Mouse (Mus musculus) brown adipose tissue, adult 24 weeks (tissue): Measurements from ENCODE around the gene Gpr153. TPM values are rescaled to one million over a fixed set of nuclear protein-coding genes. Genes with fewer than 3 reads are reported as not detected.

ENCODE experiments used
- polyA plus RNA-seq: library from polyadenylated mRNA; stranded (reverse); fragments of >200 nt; gene quantifications from 2 replicates; pipeline ENCODE4 v1.2.4, GENCODE M21; 2012; ENCODE audit not compliant: missing spikeins, insufficient read depth, insufficient read length

The Gpr153 gene
- polyA plus RNA-seq, 1 experiment = 4.3 TPM

Other genes starting within 250 kb of the Gpr153 start
- gene Zbtb48, start 246.6 kb upstream of the Gpr153 start, polyA plus RNA-seq = 1.8 and 3.2 TPM in 2 replicates
- not detected in 2 replicates for gene Tas1r1, start 235.7 kb upstream of the Gpr153 start, polyA plus RNA-seq
- gene Nol9, start 234.9 kb upstream of the Gpr153 start, polyA plus RNA-seq = 5.0 and 5.3 TPM in 2 replicates
- gene Plekhg5, start 201.7 kb upstream of the Gpr153 start, polyA plus RNA-seq = 2.3 and 5.7 TPM in 2 replicates
- 1.9 TPM in 1 of 2 replicates, not detected in the other for gene Tnfrsf25, start 158.3 kb upstream of the Gpr153 start, polyA plus RNA-seq
- gene Espn, start 121.9 kb upstream of the Gpr153 start, polyA plus RNA-seq = 1.0 TPM in 1 of 2 replicates, not detected in the other
- not detected in 2 replicates for gene Hes2, start 115.4 kb upstream of the Gpr153 start, polyA plus RNA-seq
- 15.6 and 19.4 TPM in 2 replicates for gene Acot7, start 96.1 kb upstream of the Gpr153 start, polyA plus RNA-seq
- not detected in 2 replicates for gene Hes3, start 17.4 kb downstream of the Gpr153 start, polyA plus RNA-seq
- 17.5 and 20.7 TPM in 2 replicates for gene Icmt, start 23.0 kb downstream of the Gpr153 start, polyA plus RNA-seq
- gene Rnf207, start 44.8 kb downstream of the Gpr153 start, polyA plus RNA-seq = not detected in 2 replicates
- 638 and 747 TPM in 2 replicates for gene Rpl22, start 51.5 kb downstream of the Gpr153 start, polyA plus RNA-seq
- gene Chd5, start 64.4 kb downstream of the Gpr153 start, polyA plus RNA-seq = 0.17 TPM in 1 of 2 replicates, not detected in the other
- not detected in 2 replicates for gene Nphp4, start 202.5 kb downstream of the Gpr153 start, polyA plus RNA-seq
- 2.8 and 5.4 TPM in 2 replicates for gene Kcnab2, start 203.6 kb downstream of the Gpr153 start, polyA plus RNA-seq